Mouse (Mus musculus) olfactory bulb, adult 2 months (tissue): ENCODE measurements around the gene Cabp7.

Source experiments
- CTCF ChIP-seq: fragments of 200-500 bp; IDR thresholded peaks from 2 replicates; pipeline ENCODE4 v1.5.1; 2012; ENCODE audit warnings: low read depth, mild to moderate bottlenecking, low read length, moderate library complexity; ENCODE audit not compliant: insufficient read depth
- POLR2A ChIP-seq: fragments of 200-500 bp; IDR thresholded peaks from 2 replicates; pipeline ENCODE4 v1.6.1; 2012; ENCODE audit warnings: mild to moderate bottlenecking, low read depth, low read length, moderate library complexity; ENCODE audit not compliant: insufficient read depth

DNA sequence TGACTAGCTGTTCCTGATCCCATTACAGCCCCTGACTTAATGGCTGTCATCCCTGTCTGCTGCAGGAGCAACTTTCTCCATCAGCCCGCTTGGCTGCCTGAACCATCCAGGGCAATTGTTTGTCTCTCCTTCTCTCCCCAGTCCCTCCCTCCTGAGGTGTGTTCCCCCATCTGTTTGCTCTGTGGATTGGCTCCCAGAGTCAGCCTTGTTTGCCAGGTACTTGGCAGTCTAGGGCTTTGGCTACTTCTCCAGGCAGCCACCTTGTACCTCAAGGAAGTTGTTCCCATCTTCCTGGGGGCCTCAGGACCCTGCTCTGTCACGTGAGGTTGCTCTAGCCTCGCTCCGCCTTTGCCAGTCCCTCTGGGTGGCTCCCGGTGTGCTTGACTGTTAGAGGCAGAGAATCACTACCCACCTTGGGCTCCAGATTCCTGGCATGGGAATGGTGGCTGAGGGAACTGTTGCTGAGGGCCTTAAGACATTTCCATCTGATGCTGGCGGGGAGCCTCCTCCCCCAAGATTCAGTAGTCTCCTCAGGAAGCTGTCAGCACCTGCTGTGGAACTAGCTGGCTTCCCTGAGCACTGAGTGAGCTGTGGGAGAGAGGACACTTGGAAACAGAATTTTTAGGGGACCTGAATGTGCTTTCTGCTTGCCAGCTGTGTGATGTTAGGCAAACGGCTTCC lies 25.5 kb downstream of the Cabp7 start:
- TF ChIP-seq POLR2A (no peak), CTCF (no peak)
